Mouse (Mus musculus): ENCODE results near the gene Dip2c. TPM values are rescaled to one million over a fixed set of nuclear protein-coding genes. Genes with fewer than 3 reads are reported as not detected.

Dip2c gene
- polyA plus RNA-seq (2015; fragmentation: Nextera tagmentation; extraction: Ambion mirVana), result 3.5 and 4.3 TPM in 2 replicates

- no peaks in the 10 kb centered on the region for H3K27me3 ChIP-seq (replicated peaks; ENCODE audit: insufficient read depth, low read length)
- peaks cover 8% of the 10 kb centered on the region; the same call in 1 of the 2 replicates for H3K4me1 ChIP-seq (ENCODE audit: insufficient read depth, low read depth, low read length)
- H3K4me2 ChIP-seq (replicated peaks; ENCODE audit: low read depth, low read length), result peak within 1 kb of the TSS; percentile 83
- no peaks in the 10 kb centered on the region for H3K36me3 ChIP-seq (ENCODE audit: insufficient read depth, low read length)
- H3K4me3 ChIP-seq (ENCODE audit: low read depth, low read length), result peak within 1 kb of the TSS; percentile 91
- peak within 1 kb of the TSS; percentile 89 for H3K27ac ChIP-seq (ENCODE audit: low read length)
- peak; percentile 91 for DNase-seq (ENCODE audit: low spot score)
- peak; percentile 48 for TF ChIP-seq CTCF (IDR thresholded peaks at IDR 0.05)
- no peak for TF ChIP-seq EP300 (IDR thresholded peaks at IDR 0.05)
- H3K9ac ChIP-seq (replicated peaks; ENCODE audit: low read depth), result peak within 1 kb of the TSS; percentile 67
- peak; percentile 96 for ATAC-seq
- under 1% methylated on average over 56 of the region's 67 CpGs for WGBS
- no peaks in the 10 kb centered on the region for H3K9me3 ChIP-seq (ENCODE audit: low read length)
Measured at GRCm38 (mm10) chr13:9276322-9276855, at the start of gene Dip2c. Gene Dip2c, plus strand, starts transcription at chr13:9276528.

GRCm38 (mm10) chr13:9227078-9227477 is 49.2 kb upstream of the Dip2c start:
- ATAC-seq, result no peak
- Histone ChIP-seq H3K9me3 (ENCODE audit: low read length) (no peaks in the 10 kb centered on the region), H3K27ac (ENCODE audit: low read length) (no peak overlapping the region), H3K4me2 (replicated peaks; ENCODE audit: low read depth, low read length) (no peak overlapping the region), H3K36me3 (ENCODE audit: insufficient read depth, low read length) (no peaks in the 10 kb centered on the region), H3K9ac (replicated peaks; ENCODE audit: low read depth) (no peak overlapping the region), H3K4me3 (ENCODE audit: low read depth, low read length) (no peak overlapping the region), H3K4me1 (ENCODE audit: insufficient read depth, low read depth, low read length) (no peaks in the 10 kb centered on the region), H3K27me3 (replicated peaks; ENCODE audit: insufficient read depth, low read length) (no peaks in the 10 kb centered on the region)
- DNase-seq (ENCODE audit: low spot score), result no peak
- no peak for TF ChIP-seq EP300 (IDR thresholded peaks at IDR 0.05)
- TF ChIP-seq CTCF (IDR thresholded peaks at IDR 0.05), result no peak
- 66% methylated on average over 5 of the region's 5 CpGs for WGBS

GRCm38 (mm10) chr13:9237495-9237894 is 38.8 kb upstream of the Dip2c start:
- DNase-seq (ENCODE audit: low spot score) (peak; percentile 30), ATAC-seq (peak; percentile 62)
- H3K36me3 ChIP-seq (ENCODE audit: insufficient read depth, low read length), result no peaks in the 10 kb centered on the region
- no peak overlapping the region for H3K27ac ChIP-seq (ENCODE audit: low read length)
- no peaks in the 10 kb centered on the region for H3K9me3 ChIP-seq (ENCODE audit: low read length)
- H3K4me3 ChIP-seq (ENCODE audit: low read depth, low read length), result no peak overlapping the region
- no peaks in the 10 kb centered on the region for H3K4me1 ChIP-seq (ENCODE audit: insufficient read depth, low read depth, low read length)
- no peak overlapping the region for H3K4me2 ChIP-seq (replicated peaks; ENCODE audit: low read depth, low read length)
- no peak overlapping the region for H3K9ac ChIP-seq (replicated peaks; ENCODE audit: low read depth)
- 66% methylated on average over 7 of the region's 7 CpGs for WGBS
- no peak for TF ChIP-seq CTCF (IDR thresholded peaks at IDR 0.05)
- TF ChIP-seq EP300 (IDR thresholded peaks at IDR 0.05), result peak; percentile 79
- H3K27me3 ChIP-seq (replicated peaks; ENCODE audit: insufficient read depth, low read length), result no peaks in the 10 kb centered on the region

GRCm38 (mm10) chr13:9239127-9239526 is 37.2 kb upstream of the Dip2c start:
- Histone ChIP-seq H3K27ac (ENCODE audit: low read length) (no peak overlapping the region), H3K9ac (replicated peaks; ENCODE audit: low read depth) (no peak overlapping the region), H3K36me3 (ENCODE audit: insufficient read depth, low read length) (no peaks in the 10 kb centered on the region), H3K4me3 (ENCODE audit: low read depth, low read length) (no peak overlapping the region), H3K4me2 (replicated peaks; ENCODE audit: low read depth, low read length) (no peak overlapping the region), H3K4me1 (ENCODE audit: insufficient read depth, low read depth, low read length) (no peaks in the 10 kb centered on the region), H3K27me3 (replicated peaks; ENCODE audit: insufficient read depth, low read length) (no peaks in the 10 kb centered on the region), H3K9me3 (ENCODE audit: low read length) (no peaks in the 10 kb centered on the region)
- TF ChIP-seq EP300 (IDR thresholded peaks at IDR 0.05) (no peak), CTCF (IDR thresholded peaks at IDR 0.05) (no peak)
- ATAC-seq (no peak), DNase-seq (ENCODE audit: low spot score) (no peak)
- WGBS, result 85% methylated on average over 5 of the region's 5 CpGs

- Histone ChIP-seq H3K9me3 (ENCODE audit: low read length) (no peaks in the 10 kb centered on the region), H3K9ac (replicated peaks; ENCODE audit: low read depth) (no peak overlapping the region), H3K4me2 (replicated peaks; ENCODE audit: low read depth, low read length) (no peak overlapping the region), H3K27me3 (replicated peaks; ENCODE audit: insufficient read depth, low read length) (no peaks in the 10 kb centered on the region), H3K4me1 (ENCODE audit: insufficient read depth, low read depth, low read length) (no peaks in the 10 kb centered on the region), H3K4me3 (ENCODE audit: low read depth, low read length) (no peak overlapping the region), H3K36me3 (ENCODE audit: insufficient read depth, low read length) (no peaks in the 10 kb centered on the region), H3K27ac (ENCODE audit: low read length) (no peak overlapping the region)
- ATAC-seq, result no peak
- 84% methylated on average over 12 of the region's 12 CpGs for WGBS
- TF ChIP-seq CTCF (IDR thresholded peaks at IDR 0.05), result no peak
- TF ChIP-seq EP300 (IDR thresholded peaks at IDR 0.05), result no peak
- DNase-seq (ENCODE audit: low spot score), result no peak
Measured at GRCm38 (mm10) chr13:9239631-9240236, 36.6 kb upstream of the Dip2c start.

GRCm38 (mm10) chr13:9261748-9262147 is 14.6 kb upstream of the Dip2c start:
- no peaks in the 10 kb centered on the region for H3K4me1 ChIP-seq (ENCODE audit: insufficient read depth, low read depth, low read length)
- no peaks in the 10 kb centered on the region for H3K27me3 ChIP-seq (replicated peaks; ENCODE audit: insufficient read depth, low read length)
- 34% methylated on average over 4 of the region's 4 CpGs for WGBS
- ATAC-seq, result no peak
- peak; percentile 7 for DNase-seq (ENCODE audit: low spot score)
- no peak overlapping the region for H3K9ac ChIP-seq (replicated peaks; ENCODE audit: low read depth)
- no peak overlapping the region for H3K4me2 ChIP-seq (replicated peaks; ENCODE audit: low read depth, low read length)
- no peak overlapping the region for H3K4me3 ChIP-seq (ENCODE audit: low read depth, low read length)
- TF ChIP-seq CTCF (IDR thresholded peaks at IDR 0.05) (no peak), EP300 (IDR thresholded peaks at IDR 0.05) (no peak)
- H3K9me3 ChIP-seq (ENCODE audit: low read length), result no peaks in the 10 kb centered on the region
- no peaks in the 10 kb centered on the region for H3K36me3 ChIP-seq (ENCODE audit: insufficient read depth, low read length)
- H3K27ac ChIP-seq (ENCODE audit: low read length), result no peak overlapping the region
